Mouse (Mus musculus) CD4-positive, CD25-positive, alpha-beta regulatory T cell (primary cell): ENCODE measurements around the gene Reg3b. TPM values are rescaled to one million over a fixed set of nuclear protein-coding genes. Genes with fewer than 3 reads are reported as not detected.

Experiments
- polyA plus RNA-seq: library from polyadenylated mRNA; unstranded; fragments of 100-300 nt; shearing (Covaris generic); gene quantifications from one replicate; pipeline ENCODE4 v1.2.1, GENCODE M21; 2017

Gene Reg3b
- not detected for polyA plus RNA-seq

GRCm38 (mm10) chr6:78370357-78370756 lies at the start of gene Reg3b:
Gene Reg3b (plus strand): TSS chr6:78370657.

GRCm38 (mm10) chr6:78378765-78379164 lies 8.3 kb downstream of the Reg3b start, which contains the start of gene Reg3d:
Gene Reg3d (minus strand): TSS chr6:78378865.

GRCm38 (mm10) chr6:78380409-78380808 lies 10.0 kb downstream of the Reg3b start, which contains the start of gene Reg3a:
Gene Reg3a (plus strand): TSS chr6:78380709.

GRCm38 (mm10) chr6:78395323-78395722 lies 24.9 kb downstream of the Reg3b start, which contains the start of gene Reg2:
Gene Reg2 (plus strand): TSS chr6:78395623.

GRCm38 (mm10) chr6:78422411-78422810 lies 52.0 kb downstream of the Reg3b start, which contains the start of gene Reg1:
Gene Reg1 (plus strand): TSS chr6:78422711.

Other genes with a start within 250 kb of the Reg3b start
- gene Reg3d, start 8.2 kb downstream of the Reg3b start, polyA plus RNA-seq: not detected
- not detected for gene Reg3a, start 10.1 kb downstream of the Reg3b start, polyA plus RNA-seq
- gene Reg2, start 25.0 kb downstream of the Reg3b start, polyA plus RNA-seq: not detected
- not detected for gene Reg1, start 52.1 kb downstream of the Reg3b start, polyA plus RNA-seq
- gene Reg3g, start 98.2 kb downstream of the Reg3b start, polyA plus RNA-seq: not detected